Mouse (Mus musculus) olfactory bulb, adult 2 months (tissue): Measurements from ENCODE around the gene Hoxb2. TPM values are rescaled to one million over a fixed set of nuclear protein-coding genes. Genes with fewer than 3 reads are reported as not detected.

Source experiments
- H3K27ac ChIP-seq: fragments of 200-500 bp; 2 replicates; pipeline ENCODE4 v1.5.1; 2012; ENCODE audit warnings: low read depth, low read length; ENCODE audit not compliant: insufficient read depth
- H3K4me1 ChIP-seq: fragments of 200-500 bp; 2 replicates; pipeline ENCODE4 v1.6.1; 2012; ENCODE audit warnings: low read length; ENCODE audit not compliant: control insufficient read depth, insufficient read depth
- H3K4me3 ChIP-seq: fragments of 200-500 bp; 2 replicates; pipeline ENCODE4 v1.5.1; 2012; ENCODE audit warnings: mild to moderate bottlenecking, low read depth, low read length, moderate library complexity; ENCODE audit not compliant: insufficient read depth
- CTCF ChIP-seq: fragments of 200-500 bp; IDR thresholded peaks from 2 replicates; pipeline ENCODE4 v1.5.1; 2012; ENCODE audit warnings: low read depth, mild to moderate bottlenecking, low read length, moderate library complexity; ENCODE audit not compliant: insufficient read depth
- POLR2A ChIP-seq: fragments of 200-500 bp; IDR thresholded peaks from 2 replicates; pipeline ENCODE4 v1.6.1; 2012; ENCODE audit warnings: mild to moderate bottlenecking, low read depth, low read length, moderate library complexity; ENCODE audit not compliant: insufficient read depth
- WGBS: fragments of 180-500 bp; shearing (Covaris S2); methylation state at CpG from one replicate; pipeline ENCODE4 v1.1.7; 2018; 5-methylcytosine and 5-hydroxymethylcytosine counted together
- polyA plus RNA-seq: library from polyadenylated mRNA; stranded (reverse); fragments of >200 nt; gene quantifications from 2 replicates; pipeline ENCODE4 v1.2.4, GENCODE M21; 2012; ENCODE audit warnings: low replicate concordance; ENCODE audit not compliant: missing spikeins, insufficient read depth, insufficient read length

Gene Hoxb2
- polyA plus RNA-seq, 1 experiment, result not detected

GRCm38 (mm10) chr11:96367141-96367540 lies 16.8 kb downstream of the Hoxb2 start:
- H3K4me3 ChIP-seq, result no peak overlapping the region
- H3K4me1 ChIP-seq, result 0 out of 2 replicates have a peak, but pooled peaks cover 3% of the 10 kb centered on the region
- WGBS, result 11% methylated on average over 6 of the region's 6 CpGs
- no peak for TF ChIP-seq POLR2A
- no peak for TF ChIP-seq CTCF
- H3K27ac ChIP-seq, result no peak overlapping the region

- Histone ChIP-seq H3K4me3 (no peak overlapping the region), H3K27ac (no peak overlapping the region), H3K4me1 (0 out of 2 replicates have a peak, but pooled peaks cover 3% of the 10 kb centered on the region)
- no peak for TF ChIP-seq CTCF
- no peak for TF ChIP-seq POLR2A
- WGBS, result 5% methylated on average over 5 of the region's 5 CpGs
Measured at GRCm38 (mm10) chr11:96368686-96369085, 18.4 kb downstream of the Hoxb2 start.

GRCm38 (mm10) chr11:96369140-96369539 lies 18.8 kb downstream of the Hoxb2 start:
- Histone ChIP-seq H3K4me1 (0 out of 2 replicates have a peak, but pooled peaks cover 3% of the 10 kb centered on the region), H3K27ac (no peak overlapping the region), H3K4me3 (no peak overlapping the region)
- WGBS, result 9% methylated on average over 7 of the region's 7 CpGs
- TF ChIP-seq POLR2A (no peak), CTCF (no peak)

GRCm38 (mm10) chr11:96371726-96372125 lies 21.4 kb downstream of the Hoxb2 start:
- H3K27ac ChIP-seq, result no peak overlapping the region
- WGBS, result 30% methylated on average over 3 of the region's 3 CpGs
- H3K4me3 ChIP-seq, result no peak overlapping the region
- TF ChIP-seq POLR2A (no peak), CTCF (no peak)
- 0 out of 2 replicates have a peak, but pooled peaks cover 2% of the 10 kb centered on the region for H3K4me1 ChIP-seq

- H3K4me1 ChIP-seq, result no peaks in the 10 kb centered on the region
- H3K4me3 ChIP-seq, result no peak overlapping the region
- no peak overlapping the region for H3K27ac ChIP-seq
- 16% methylated on average over 3 of the region's 3 CpGs for WGBS
- TF ChIP-seq POLR2A (no peak), CTCF (no peak)
Measured at GRCm38 (mm10) chr11:96372519-96372918, 22.2 kb downstream of the Hoxb2 start.

GRCm38 (mm10) chr11:96374810-96375209 lies 24.5 kb downstream of the Hoxb2 start:
- no peak for TF ChIP-seq POLR2A
- no peak for TF ChIP-seq CTCF
- Histone ChIP-seq H3K4me3 (no peak overlapping the region), H3K4me1 (no peaks in the 10 kb centered on the region), H3K27ac (no peak overlapping the region)
- 2% methylated on average over 7 of the region's 7 CpGs for WGBS

GRCm38 (mm10) chr11:96383381-96383780 lies 33.1 kb downstream of the Hoxb2 start:
- no peak overlapping the region for H3K27ac ChIP-seq
- WGBS, result 73% methylated on average over 5 of the region's 5 CpGs
- no peaks in the 10 kb centered on the region for H3K4me1 ChIP-seq
- no peak overlapping the region for H3K4me3 ChIP-seq
- no peak for TF ChIP-seq POLR2A
- no peak for TF ChIP-seq CTCF

- no peaks in the 10 kb centered on the region for H3K4me1 ChIP-seq
- H3K4me3 ChIP-seq, result no peak overlapping the region
- TF ChIP-seq POLR2A (no peak), CTCF (no peak)
- WGBS, result 86% methylated on average over 2 of the region's 2 CpGs
- no peak overlapping the region for H3K27ac ChIP-seq
Measured at GRCm38 (mm10) chr11:96387635-96388034, 37.3 kb downstream of the Hoxb2 start.

GRCm38 (mm10) chr11:96396772-96397626 lies 46.7 kb downstream of the Hoxb2 start:
- 41% methylated on average over 15 of the region's 15 CpGs for WGBS
- TF ChIP-seq CTCF (no peak), POLR2A (no peak)
- Histone ChIP-seq H3K4me1 (no peaks in the 10 kb centered on the region; the same call in 1 of the 2 replicates), H3K27ac (no peak overlapping the region), H3K4me3 (no peak overlapping the region)
